Mouse (Mus musculus) neural tube, embryonic 14.5 days (tissue): ENCODE data around the gene Kif2c. TPM values are rescaled to one million over a fixed set of nuclear protein-coding genes. Genes with fewer than 3 reads are reported as not detected.

Experiments used
- ATAC-seq: fragments of 200-750 bp; cut with Nextera tagmentation; 2 replicates; pipeline ENCODE4 v1.8.0; 2017; ENCODE audit warnings: low read depth, mild to moderate bottlenecking, moderate TSS enrichment, moderate library complexity
- H3K27ac ChIP-seq: fragments of 300-500 bp; sonication (generic); 2 replicates; pipeline ENCODE4 v1.5.1; 2014; ENCODE audit warnings: low read depth, mild to moderate bottlenecking, control low read depth, low read length, moderate library complexity, mixed read lengths
- H3K27me3 ChIP-seq: fragments of 300-500 bp; sonication (generic); 2 replicates; pipeline ENCODE4 v1.6.1; 2014; ENCODE audit warnings: low read length; ENCODE audit not compliant: control insufficient read depth, insufficient read depth
- H3K36me3 ChIP-seq: fragments of 300-500 bp; sonication (generic); 2 replicates; pipeline ENCODE4 v1.6.1; 2014; ENCODE audit warnings: low read length, mixed read lengths; ENCODE audit not compliant: control insufficient read depth, insufficient read depth
- H3K4me1 ChIP-seq: fragments of 300-500 bp; sonication (generic); 2 replicates; pipeline ENCODE4 v1.6.1; 2014; ENCODE audit warnings: low read length; ENCODE audit not compliant: control insufficient read depth, insufficient read depth
- H3K4me2 ChIP-seq: fragments of 300-500 bp; sonication (generic); 2 replicates; pipeline ENCODE4 v1.6.1; 2014; ENCODE audit warnings: mild to moderate bottlenecking, low read depth, low read length, control low read depth
- H3K4me3 ChIP-seq: fragments of 300-500 bp; sonication (generic); 2 replicates; pipeline ENCODE4 v1.5.1; 2014; ENCODE audit warnings: low read depth, low read length, control low read depth, mixed read lengths
- H3K9ac ChIP-seq: fragments of 300-500 bp; sonication (generic); replicated peaks from 2 replicates; pipeline ENCODE4 v1.6.1; 2014; ENCODE audit warnings: low read depth, mild to moderate bottlenecking, control low read depth, low read length, mixed read lengths
- H3K9me3 ChIP-seq: fragments of 300-500 bp; sonication (generic); 2 replicates; pipeline ENCODE4 v1.6.1; 2016; ENCODE audit warnings: low read length; ENCODE audit not compliant: control insufficient read depth
- WGBS: fragments of 180-500 bp; shearing (Covaris S2); extraction: QIAGEN DNeasy Blood & Tissue Kit; methylation state at CpG from one replicate; pipeline ENCODE4 v1.1.7; 2014; 5-methylcytosine and 5-hydroxymethylcytosine counted together
- polyA plus RNA-seq: library from polyadenylated mRNA; unstranded; fragments of >200 nt; fragmentation: Nextera tagmentation; extraction: Ambion mirVana; gene quantifications from 2 replicates; pipeline ENCODE4 v1.2.1, GENCODE M21; 2014

The Kif2c gene
- polyA plus RNA-seq = 3.5 and 6.0 TPM in 2 replicates

- Histone ChIP-seq H3K27me3 (no peaks in the 10 kb centered on the region), H3K4me1 (peaks cover 4% of the 10 kb centered on the region; the same call in 1 of the 2 replicates), H3K9me3 (no peaks in the 10 kb centered on the region), H3K36me3 (no peaks in the 10 kb centered on the region), H3K4me2 (peak within 1 kb of the TSS; percentile 87), H3K9ac (peak within 1 kb of the TSS; percentile 44), H3K4me3 (peak within 1 kb of the TSS; percentile 46), H3K27ac (peak within 1 kb of the TSS; percentile 67)
- 2% methylated on average over 42 of the region's 42 CpGs for WGBS
- peak; percentile 99 for ATAC-seq
These were observed at the start of gene Kif2c for GRCm38 (mm10) chr4:117181863-117182758. TSS of gene Kif2c (minus strand) at chr4:117182639.

- H3K9ac ChIP-seq = no peak overlapping the region
- 81% methylated on average over 2 of the region's 2 CpGs for whole genome bisulfite sequencing
- H3K36me3 ChIP-seq = no peaks in the 10 kb centered on the region
- no peak for ATAC-seq
- H3K4me2 ChIP-seq = no peak overlapping the region
- no peak overlapping the region for H3K27ac ChIP-seq
- H3K4me1 ChIP-seq = no peaks in the 10 kb centered on the region; the same call in 1 of the 2 replicates
- no peaks in the 10 kb centered on the region for H3K27me3 ChIP-seq
- no peak overlapping the region for H3K4me3 ChIP-seq
- no peaks in the 10 kb centered on the region for H3K9me3 ChIP-seq
These were observed 48.8 kb upstream of the Kif2c start for GRCm38 (mm10) chr4:117231208-117231607.

GRCm38 (mm10) chr4:117230331-117230730 lies 47.9 kb upstream of the Kif2c start:
- no peaks in the 10 kb centered on the region; the same call in 1 of the 2 replicates for H3K4me1 ChIP-seq
- H3K9me3 ChIP-seq = no peaks in the 10 kb centered on the region
- 59% methylated on average over 10 of the region's 10 CpGs for WGBS
- H3K36me3 ChIP-seq = no peaks in the 10 kb centered on the region
- ATAC-seq = no peak
- no peaks in the 10 kb centered on the region for H3K27me3 ChIP-seq
- H3K4me2 ChIP-seq = no peak overlapping the region
- no peak overlapping the region for H3K27ac ChIP-seq
- H3K9ac ChIP-seq = no peak overlapping the region
- no peak overlapping the region for H3K4me3 ChIP-seq

GRCm38 (mm10) chr4:117229590-117229989 lies 47.2 kb upstream of the Kif2c start:
- H3K4me2 ChIP-seq = no peak overlapping the region
- H3K36me3 ChIP-seq = no peaks in the 10 kb centered on the region
- 82% methylated on average over 15 of the region's 15 CpGs for WGBS
- H3K9ac ChIP-seq = no peak overlapping the region
- no peaks in the 10 kb centered on the region; the same call in 1 of the 2 replicates for H3K4me1 ChIP-seq
- H3K27me3 ChIP-seq = no peaks in the 10 kb centered on the region
- H3K4me3 ChIP-seq = no peak overlapping the region
- no peaks in the 10 kb centered on the region for H3K9me3 ChIP-seq
- H3K27ac ChIP-seq = no peak overlapping the region
- ATAC-seq = no peak

GRCm38 (mm10) chr4:117225250-117225649 lies 42.8 kb upstream of the Kif2c start:
- Histone ChIP-seq H3K27ac (no peak overlapping the region), H3K9ac (no peak overlapping the region), H3K27me3 (no peaks in the 10 kb centered on the region), H3K36me3 (no peaks in the 10 kb centered on the region), H3K9me3 (no peaks in the 10 kb centered on the region), H3K4me1 (no peaks in the 10 kb centered on the region), H3K4me2 (no peak overlapping the region), H3K4me3 (no peak overlapping the region)
- ATAC-seq = no peak

- no peak overlapping the region for H3K9ac ChIP-seq
- 71% methylated on average over 8 of the region's 8 CpGs for WGBS
- H3K4me1 ChIP-seq = no peaks in the 10 kb centered on the region
- no peak overlapping the region for H3K27ac ChIP-seq
- H3K27me3 ChIP-seq = no peaks in the 10 kb centered on the region
- ATAC-seq = no peak
- no peak overlapping the region for H3K4me3 ChIP-seq
- H3K9me3 ChIP-seq = no peaks in the 10 kb centered on the region
- no peak overlapping the region for H3K4me2 ChIP-seq
- no peaks in the 10 kb centered on the region for H3K36me3 ChIP-seq
These were observed 41.7 kb upstream of the Kif2c start for GRCm38 (mm10) chr4:117224122-117224521.

GRCm38 (mm10) chr4:117223001-117223400 lies 40.6 kb upstream of the Kif2c start:
- no peak overlapping the region for H3K9ac ChIP-seq
- H3K9me3 ChIP-seq = no peaks in the 10 kb centered on the region
- no peaks in the 10 kb centered on the region for H3K27me3 ChIP-seq
- no peak overlapping the region for H3K27ac ChIP-seq
- 7% methylated on average over 5 of the region's 5 CpGs for WGBS
- H3K4me1 ChIP-seq = no peaks in the 10 kb centered on the region
- no peak overlapping the region for H3K4me2 ChIP-seq
- ATAC-seq = no peak
- H3K36me3 ChIP-seq = no peaks in the 10 kb centered on the region
- no peak overlapping the region for H3K4me3 ChIP-seq

- Histone ChIP-seq H3K9me3 (no peaks in the 10 kb centered on the region), H3K36me3 (no peaks in the 10 kb centered on the region), H3K27me3 (no peaks in the 10 kb centered on the region), H3K27ac (no peak overlapping the region), H3K9ac (no peak overlapping the region), H3K4me1 (no peaks in the 10 kb centered on the region), H3K4me3 (no peak overlapping the region), H3K4me2 (no peak overlapping the region)
- ATAC-seq = no peak
- 88% methylated on average over 9 of the region's 9 CpGs for WGBS
These were observed 39.4 kb upstream of the Kif2c start for GRCm38 (mm10) chr4:117221836-117222235.

GRCm38 (mm10) chr4:117220741-117221515 lies 38.5 kb upstream of the Kif2c start:
- H3K4me2 ChIP-seq = no peak overlapping the region
- no peak for ATAC-seq
- H3K9ac ChIP-seq = no peak overlapping the region
- no peak overlapping the region for H3K27ac ChIP-seq
- H3K4me1 ChIP-seq = no peaks in the 10 kb centered on the region
- no peaks in the 10 kb centered on the region for H3K36me3 ChIP-seq
- H3K9me3 ChIP-seq = no peaks in the 10 kb centered on the region
- 80% methylated on average over 9 of the region's 9 CpGs for WGBS
- H3K27me3 ChIP-seq = no peaks in the 10 kb centered on the region
- no peak overlapping the region for H3K4me3 ChIP-seq
